Mouse (Mus musculus) liver, embryonic 14.5 days (tissue): Measurements from ENCODE around the gene Bmt2.

Experiments used
- CTCF ChIP-seq: IDR thresholded peaks from 2 replicates; pipeline ENCODE4 v1.5.1; 2016; ENCODE audit warnings: antibody characterized with exemption, low read depth, control low read depth
- EP300 ChIP-seq: IDR thresholded peaks from 2 replicates; pipeline ENCODE4 v1.6.1; 2016; ENCODE audit warnings: antibody characterized with exemption, low read depth

GRCm38 (mm10) chr6:13610869-13611268 is 66.9 kb downstream of the Bmt2 start:
- no peak for TF ChIP-seq CTCF
- TF ChIP-seq EP300 = no peak
